Mouse (Mus musculus): ENCODE results near the gene Cfc1.

DNA sequence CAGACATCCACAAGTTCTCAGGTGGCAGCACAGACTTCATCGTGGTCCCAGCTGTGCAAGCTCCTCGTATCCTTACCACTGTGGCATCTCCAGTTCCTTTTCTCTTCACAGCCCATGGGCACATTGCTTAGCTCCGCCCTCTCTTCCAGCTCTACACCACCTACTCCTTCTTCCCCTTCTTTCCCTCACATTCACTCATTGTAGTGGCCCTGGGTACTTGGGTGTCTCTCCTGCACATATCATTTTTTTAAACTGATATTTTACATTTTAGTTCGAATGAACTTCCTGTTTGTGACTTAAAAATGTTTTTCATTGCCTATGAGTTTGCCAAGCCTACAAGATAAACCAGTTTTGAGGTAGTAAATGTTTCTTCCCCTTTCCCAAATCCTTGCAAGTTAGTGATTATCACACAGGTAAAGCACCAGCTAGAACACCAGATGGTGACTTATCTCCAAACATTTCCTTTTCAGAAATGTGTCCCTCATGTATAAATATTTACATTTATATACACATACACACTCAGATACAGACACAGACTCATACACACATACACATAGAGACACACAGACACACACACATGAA, 29.4 kb upstream of the Cfc1 start:
- no peak for TF ChIP-seq CTCF (IDR thresholded peaks at IDR 0.05; ENCODE audit: insufficient read depth, low read length)
- TF ChIP-seq POLR2A (IDR thresholded peaks at IDR 0.05; ENCODE audit: borderline replicate concordance, extremely low read depth, low read depth, low read length), result no peak

All from lung, adult 2 months (tissue).